Mouse (Mus musculus) lung, postnatal 4 days (tissue): Measurements from ENCODE around the gene Nt5c2.
A peak's percentile ranks its signal among the peaks of the same experiment; 100 is the strongest.

Source experiments
- DNase-seq, 2 experiments: peaks; one replicate each; pipeline ENCODE4 v3.0.0; 2021

The Nt5c2 gene

DNA sequence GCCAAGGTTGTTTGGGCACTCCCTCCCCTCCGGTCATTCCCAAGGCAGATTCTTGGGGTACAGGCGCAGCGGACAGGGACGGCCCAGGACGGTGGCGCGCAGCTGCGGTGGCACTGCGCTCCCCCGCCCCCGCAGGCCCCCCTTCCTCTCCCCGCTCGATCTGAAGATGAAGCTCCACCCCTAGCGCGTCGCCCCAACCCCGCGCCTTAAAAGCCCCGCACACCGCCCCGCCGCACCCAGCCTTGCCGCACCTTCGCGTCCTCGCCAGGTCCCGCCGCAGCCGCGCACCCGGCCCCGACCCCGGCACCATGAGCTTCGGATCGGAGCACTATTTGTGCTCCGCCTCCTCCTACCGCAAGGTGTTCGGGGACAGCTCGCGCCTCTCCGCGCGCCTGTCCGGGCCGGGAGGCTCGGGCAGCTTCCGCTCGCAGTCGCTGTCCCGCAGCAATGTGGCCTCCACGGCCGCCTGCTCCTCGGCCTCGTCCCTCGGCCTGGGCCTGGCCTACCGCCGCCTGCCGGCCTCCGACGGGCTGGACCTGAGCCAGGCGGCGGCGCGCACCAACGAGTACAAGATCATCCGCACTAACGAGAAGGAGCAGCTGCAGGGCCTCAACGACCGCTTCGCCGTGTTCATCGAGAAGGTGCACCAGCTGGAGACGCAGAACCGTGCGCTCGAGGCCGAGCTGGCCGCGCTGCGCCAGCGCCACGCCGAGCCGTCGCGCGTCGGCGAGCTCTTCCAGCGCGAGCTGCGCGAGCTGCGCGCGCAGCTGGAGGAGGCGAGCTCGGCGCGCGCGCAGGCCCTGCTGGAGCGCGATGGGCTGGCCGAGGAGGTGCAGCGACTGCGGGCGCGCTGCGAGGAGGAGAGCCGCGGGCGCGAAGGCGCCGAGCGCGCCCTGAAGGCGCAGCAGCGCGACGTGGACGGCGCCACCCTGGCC, at the start of gene Nt5c2, which contains the start of gene Ina:
TSS of gene Nt5c2 (minus strand) at position 707 of the 935 bp plus-strand sequence.
TSS of gene Ina (plus strand) at position 252 of the 935 bp plus-strand sequence.
- peak; percentile 29 to 65 for DNase-seq

DNA sequence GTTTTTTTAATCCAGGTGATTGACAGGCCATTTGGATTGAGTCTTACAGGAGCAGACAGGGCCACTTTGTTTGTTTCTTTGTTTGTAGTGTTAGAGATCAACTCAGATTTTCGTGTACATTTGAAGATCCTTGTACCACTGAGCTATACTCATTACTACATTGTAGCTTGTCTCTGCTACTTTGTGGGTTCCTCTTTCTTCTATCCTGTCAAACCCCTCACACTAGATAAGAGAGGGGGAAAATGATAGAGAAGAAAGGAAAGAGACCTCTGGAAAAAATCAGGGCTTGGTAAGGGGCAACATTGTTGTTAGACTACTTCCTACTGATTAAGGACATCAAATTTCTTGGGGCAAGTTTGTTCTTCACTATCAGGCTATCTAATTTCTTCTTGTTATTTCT, 42.7 kb upstream of the Nt5c2 start:
- DNase-seq: no peak

DNA sequence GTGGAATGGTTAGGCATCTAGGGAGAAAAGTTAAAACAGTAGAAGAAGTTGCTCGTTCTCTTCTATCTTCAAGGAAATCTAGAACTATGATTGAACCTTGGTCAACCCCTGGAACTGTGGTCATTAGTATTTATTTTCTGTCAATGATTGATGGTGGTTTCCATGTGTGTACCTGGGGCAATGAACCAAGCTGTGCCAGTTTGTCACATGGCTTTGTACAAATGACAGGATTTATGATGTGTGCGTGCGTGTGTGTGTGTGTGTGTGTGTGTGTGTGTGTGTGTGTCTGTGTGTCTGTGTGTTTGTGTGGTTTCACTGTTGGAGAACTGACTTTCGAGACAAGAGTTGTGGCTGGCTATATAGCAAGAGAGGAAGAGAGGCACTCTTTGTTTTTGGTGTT, 38.5 kb upstream of the Nt5c2 start:
- no peak for DNase-seq

DNA sequence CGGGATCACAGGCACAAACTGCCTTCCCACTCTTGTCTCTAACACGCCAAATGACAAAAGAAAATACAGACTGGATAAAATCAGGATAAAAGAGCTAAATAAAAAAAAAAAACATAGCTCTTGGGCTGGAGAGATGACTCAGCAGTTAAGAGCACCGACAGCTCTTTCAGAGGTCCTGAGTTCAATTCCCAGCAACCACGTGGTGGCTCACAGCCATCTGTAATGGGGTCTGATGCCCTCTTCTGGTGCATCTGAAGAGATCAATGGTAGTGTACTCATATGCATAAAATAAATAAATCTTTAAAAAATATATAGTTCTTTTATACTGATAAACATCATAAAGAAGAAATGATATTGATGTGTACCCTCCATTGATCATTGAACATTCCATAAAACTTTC, 38.0 kb upstream of the Nt5c2 start:
- no peak for DNase-seq

DNA sequence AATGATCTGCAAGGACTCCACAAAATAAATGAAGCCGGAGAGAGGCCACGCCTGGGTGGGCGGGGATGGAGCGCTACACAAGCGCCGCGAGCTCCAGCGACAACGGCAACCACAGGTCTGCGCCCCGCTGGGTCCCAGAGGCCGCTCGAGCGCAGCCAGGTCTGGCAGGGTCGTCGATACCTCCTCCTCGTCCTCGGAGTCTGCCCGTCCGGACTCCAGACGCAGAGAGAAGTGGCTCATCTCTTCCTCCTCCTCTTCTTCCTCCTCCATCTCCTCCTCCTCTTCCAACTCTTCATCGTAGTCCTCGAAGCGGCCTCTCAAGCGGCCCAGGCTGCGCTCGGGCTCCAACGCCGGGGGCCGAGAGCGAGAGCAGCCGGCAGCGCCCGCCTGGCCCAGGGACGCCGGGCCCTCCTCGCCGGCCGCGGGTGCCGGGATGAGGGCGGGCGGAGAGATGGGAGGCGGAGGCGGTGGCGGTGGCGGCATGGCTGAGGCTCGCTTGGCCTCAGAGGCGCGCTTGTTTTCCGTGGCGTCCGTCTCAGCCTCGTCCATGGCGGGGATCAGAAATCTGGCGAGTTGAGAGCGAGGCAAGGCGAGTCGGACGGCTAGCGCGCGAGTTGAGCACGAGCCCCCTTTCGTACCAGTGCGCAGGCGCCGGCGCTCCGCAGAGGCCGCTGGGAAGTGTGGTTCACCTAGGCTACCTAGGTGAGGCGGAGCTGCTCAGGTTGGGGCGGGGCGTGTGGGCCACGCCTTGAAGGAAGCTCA, 35.5 kb upstream of the Nt5c2 start, which contains the start of gene Pcgf6:
TSS of gene Pcgf6 (minus strand) at position 636 of the 762 bp plus-strand sequence.
- peak; percentile 79 to 82 for DNase-seq

DNA sequence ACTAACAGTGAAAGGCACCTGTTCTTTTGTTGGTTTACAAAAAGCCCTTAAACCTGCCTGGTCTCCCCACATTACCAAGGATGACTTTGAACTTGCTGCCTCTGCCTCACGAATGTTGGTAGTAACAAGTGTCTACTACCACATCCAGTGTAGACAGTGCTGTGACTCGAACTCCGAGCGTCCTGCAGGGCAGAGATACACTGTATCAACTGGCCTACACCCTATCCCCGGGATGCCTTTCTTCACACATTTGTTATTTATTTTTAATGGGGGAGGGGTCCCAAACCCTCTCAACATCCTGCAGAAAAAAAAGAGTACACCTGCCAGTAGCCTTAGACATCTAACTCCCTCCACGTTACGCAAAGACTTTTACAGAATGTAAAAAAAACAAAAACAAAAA, 34.9 kb upstream of the Nt5c2 start:
- no peak for DNase-seq

DNA sequence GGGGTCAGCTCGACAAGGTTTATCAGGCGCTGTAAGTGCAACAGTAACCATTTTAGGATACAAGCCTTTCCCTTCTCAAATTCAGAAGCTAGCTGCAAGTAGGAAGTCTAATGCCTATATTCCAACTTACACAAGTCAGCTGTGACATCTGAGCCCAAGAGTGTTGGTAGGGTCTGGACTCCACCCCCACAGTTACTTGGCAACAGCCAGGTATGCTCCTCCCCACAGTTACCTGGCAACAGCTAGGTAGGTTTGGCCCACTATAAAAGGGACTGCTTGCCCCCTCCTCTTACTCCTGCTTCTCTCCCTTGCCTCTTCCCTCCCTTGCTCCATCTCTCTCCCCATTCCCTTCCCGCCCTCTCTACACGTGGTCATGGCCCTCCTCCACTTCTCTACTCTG, 34.1 kb upstream of the Nt5c2 start:
- no peak for DNase-seq

DNA sequence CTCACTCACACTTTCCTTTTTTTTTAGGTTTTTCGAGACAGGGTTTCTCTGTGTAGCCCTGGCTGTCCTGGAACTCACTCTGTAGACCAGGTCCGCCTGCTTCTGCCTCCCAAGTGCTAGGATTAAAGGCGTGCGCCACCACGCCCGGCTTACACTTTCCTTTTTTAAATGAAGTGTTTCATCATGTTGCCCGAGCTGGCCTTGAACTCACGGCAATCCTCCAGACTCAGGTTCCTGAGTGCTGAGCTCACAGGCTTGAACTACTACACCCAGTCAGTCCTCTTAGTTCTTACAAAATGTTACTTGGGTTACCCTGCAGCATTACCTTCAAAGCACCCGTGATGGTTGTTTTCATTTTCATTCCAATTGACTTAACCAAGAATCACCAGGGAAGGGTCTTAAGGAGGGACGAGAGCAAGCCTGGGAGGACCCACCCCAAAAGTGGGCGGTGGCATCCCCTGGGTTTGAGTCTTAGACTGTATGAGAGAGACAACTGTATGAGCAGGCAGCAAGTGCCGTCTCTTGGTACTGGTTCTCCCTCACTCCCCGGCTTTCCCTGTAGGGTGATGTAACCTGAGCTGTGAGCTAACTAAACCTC, 32.4 kb upstream of the Nt5c2 start:
- no peak for DNase-seq

DNA sequence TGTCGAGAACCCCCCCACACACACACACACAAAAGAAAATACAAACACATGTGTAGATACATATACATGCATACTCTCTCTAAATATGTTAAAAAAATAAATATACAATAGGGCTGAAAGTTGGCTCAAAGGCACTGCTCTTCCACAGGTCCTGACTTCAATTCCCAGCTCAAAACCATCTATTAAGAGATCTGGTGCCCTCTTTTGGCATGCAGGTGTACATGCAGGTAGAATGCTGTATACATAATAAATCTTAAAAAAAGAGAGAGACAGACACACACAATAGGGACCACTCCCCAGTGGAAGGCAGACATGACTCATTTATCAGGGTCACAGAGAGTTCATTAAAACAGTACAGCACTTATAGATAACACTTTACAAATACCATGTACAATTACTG, 31.4 kb upstream of the Nt5c2 start:
- DNase-seq: no peak

DNA sequence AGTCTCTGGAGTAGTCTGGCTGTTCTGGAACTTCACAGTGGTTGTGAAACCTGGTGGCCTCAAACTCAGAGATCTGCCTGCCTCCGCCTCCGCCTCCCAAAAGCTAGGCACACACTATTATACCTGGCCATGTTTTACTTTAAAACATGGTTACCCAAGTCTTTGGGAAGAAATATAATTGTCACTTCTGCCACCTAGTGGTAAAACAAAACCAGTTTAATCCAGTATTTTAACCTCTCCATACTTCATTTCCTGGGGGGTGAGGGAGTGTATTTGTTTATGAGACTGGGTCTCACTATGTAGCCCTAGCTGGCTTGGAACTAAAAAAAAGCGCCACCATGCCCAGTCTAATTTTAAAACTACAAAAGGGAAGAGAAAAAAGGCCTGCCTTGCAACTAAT, 28.7 kb upstream of the Nt5c2 start:
- DNase-seq: no peak

DNA sequence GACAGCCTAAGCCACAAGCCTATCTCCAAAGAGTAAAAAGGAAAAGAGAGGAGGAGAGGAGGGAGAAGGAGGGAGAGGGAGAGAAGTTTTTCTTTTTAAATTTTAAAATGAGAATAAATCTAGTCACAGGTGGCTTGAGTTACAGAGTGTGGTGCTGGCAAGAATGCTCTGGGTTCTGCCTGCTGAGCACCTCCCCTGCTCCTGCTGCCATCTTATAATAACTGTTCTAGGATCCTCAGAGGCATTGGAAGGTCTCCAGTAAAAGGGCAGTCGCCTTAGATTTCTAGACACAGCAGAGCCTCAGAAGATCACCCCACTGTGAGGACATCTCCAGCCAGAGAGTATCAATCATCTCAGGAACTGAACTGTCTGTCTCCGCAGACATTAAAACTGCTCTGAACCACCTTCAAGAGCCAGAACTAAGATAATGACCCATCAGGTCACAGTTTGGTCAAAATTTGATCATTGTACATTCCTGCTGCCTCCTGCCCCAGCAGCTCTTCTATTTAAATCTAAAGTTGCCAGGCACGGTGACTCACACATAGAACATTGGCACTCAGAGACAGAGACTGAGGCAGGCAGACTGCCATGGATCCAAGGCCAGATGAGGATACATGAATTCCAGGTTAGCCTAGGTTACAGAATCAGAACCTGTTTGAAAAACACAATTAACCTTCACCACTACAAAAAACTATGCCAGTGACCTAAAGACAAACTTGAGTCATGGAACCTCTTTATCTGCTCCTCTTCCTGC, 25.9 kb upstream of the Nt5c2 start:
- DNase-seq: no peak

DNA sequence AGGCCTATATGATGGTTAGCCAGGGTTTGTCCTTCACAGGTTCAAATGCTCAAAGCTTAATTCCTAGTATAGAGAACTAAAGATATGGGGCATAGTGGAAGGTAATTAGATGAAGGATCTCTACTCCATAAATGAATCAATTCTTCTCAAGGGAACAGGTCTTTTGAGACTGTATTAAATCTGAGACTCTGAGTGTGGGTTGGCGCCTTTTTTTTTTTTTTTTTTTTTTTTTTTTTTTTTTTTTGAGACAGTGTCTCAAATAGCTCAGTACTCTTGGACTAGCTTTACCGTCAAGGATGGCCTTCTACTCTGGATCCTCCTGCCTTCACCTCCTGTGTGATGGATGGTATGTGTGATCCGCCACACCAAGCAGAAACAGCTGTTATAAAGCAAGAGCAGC, 21.6 kb upstream of the Nt5c2 start:
- no peak for DNase-seq

DNA sequence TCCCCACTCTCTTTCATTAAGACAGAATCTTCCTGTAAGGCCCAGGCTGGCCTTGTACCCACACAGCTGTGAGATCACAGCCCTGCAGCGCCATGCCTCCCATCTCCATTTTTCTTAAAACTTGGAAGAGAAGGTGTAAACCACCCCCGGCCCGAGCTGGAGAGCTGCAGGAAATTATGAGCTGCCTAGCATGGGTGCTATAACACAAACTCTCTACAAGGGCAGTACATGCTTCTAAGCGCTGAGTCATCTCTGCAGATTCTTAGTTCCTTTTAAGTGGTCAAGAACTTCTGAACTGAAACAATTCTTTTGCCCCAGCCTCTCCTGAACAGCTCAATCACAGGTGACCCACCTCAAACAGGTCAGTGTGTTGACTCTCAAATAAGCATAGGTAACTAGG, 20.0 kb upstream of the Nt5c2 start:
- DNase-seq: no peak

DNA sequence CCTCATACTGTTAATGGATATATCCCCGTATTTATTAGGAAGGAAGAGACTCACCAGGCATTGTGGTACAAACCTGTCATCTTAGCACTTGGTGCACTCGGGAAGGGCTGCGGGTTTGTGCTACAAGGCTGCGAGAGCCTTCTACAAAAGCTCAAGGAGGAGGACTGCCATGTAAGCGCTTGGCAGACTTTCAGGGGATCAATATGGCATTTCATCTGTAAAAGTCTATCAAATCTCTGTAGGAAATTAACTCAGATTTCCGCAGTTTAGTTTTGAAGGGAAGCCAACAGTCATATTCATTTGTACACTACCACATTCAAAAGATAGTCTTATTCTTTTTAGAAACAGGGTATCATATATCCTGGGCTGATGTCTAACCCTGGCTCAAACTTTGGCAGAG, 16.8 kb upstream of the Nt5c2 start:
- no peak for DNase-seq

DNA sequence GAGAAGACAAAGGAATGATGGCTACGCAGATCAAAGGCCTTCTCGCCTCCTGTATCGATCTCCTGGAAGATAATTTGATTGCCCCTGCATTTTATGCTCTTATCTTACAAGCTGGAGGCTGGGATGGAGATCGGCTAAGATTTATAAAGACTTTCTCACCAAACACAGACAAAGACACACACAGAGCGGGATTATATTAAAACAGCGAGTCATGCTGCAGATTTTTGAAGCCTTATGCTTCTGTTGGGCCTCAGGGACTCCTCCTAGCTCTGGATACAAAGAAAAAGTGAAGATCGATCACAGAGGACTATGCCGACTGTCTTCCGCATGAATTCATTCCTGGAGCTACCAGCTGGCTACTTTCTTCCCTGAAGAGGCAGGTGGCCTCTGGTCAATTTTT, 14.8 kb upstream of the Nt5c2 start:
- DNase-seq: no peak

DNA sequence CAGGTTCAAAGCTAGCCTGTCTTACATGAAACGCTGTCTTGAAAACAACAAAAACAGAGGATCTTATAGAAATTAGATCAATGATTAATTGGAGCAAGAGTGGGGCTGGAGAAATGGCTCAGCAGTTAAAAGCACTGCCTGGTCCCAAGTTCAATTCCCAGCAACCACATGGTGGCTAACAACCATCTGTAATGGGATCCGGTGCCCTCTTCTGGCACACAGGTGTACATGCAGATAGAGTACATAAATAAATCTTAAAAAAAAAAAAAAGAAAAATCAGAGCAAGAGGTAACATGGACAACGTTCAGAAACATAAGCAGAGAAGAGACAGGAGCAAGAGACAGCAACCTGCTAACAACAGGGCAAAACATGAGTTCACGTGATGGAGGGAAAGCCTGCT, 11.6 kb upstream of the Nt5c2 start:
- DNase-seq: no peak

DNA sequence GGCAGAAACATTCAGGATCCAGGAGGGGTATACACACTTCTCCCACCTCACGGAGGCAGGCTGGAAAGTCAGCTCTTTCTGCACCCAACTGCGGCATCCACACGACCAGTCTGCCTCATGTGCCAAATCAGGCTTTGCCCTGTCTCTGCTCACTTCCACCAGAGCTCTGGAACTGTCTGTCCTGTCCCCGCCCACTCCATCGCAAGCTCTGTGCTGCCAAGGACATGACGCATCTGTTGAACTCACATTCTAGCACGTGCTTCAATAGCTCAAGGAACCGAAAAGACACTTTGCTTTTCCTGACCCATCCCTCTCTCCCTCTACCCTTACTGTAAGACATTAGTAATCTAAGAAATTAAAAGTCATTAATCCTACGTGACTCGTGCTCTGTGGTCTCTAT, 10.0 kb upstream of the Nt5c2 start:
- DNase-seq: peak; percentile 21 to 55

DNA sequence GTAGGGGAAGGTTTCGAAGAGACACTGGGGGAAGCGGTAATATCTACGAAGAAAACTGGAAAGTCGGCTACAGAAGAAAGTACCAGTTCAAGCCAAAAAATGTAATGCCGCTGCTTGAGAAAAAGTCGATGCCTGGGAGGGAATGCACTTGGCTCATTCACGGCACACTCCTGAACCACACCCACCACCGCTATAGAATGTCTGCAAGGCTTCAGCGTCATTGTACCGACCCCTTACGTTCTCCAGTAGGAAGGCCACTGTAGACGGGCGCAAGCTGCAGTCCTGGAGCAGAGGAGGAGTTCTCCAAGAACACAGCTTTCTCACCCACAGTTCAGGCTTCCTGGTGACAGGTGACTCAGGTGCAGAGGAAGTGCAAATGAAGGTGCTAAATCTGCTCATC, 8.6 kb upstream of the Nt5c2 start:
- DNase-seq: no peak

DNA sequence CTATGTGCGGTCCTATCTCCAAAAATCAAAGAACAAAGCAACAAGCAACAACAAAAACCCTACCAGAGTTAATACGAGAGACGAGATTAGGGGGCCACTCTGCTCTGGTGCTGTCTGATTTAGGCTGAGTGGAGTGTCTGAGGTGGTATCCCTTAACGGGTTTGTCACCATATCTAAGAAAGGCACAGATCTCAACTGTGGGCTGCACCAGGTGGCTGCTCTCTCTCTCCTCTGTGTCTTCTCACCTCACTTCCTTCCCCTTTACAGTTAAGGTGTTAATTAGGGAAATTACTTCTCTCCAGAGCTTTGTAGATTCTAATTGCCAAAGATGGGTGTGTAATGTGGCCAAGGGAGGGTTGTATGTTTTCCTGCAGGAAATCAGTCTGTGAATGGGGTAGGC, 7.8 kb upstream of the Nt5c2 start:
- no peak for DNase-seq

DNA sequence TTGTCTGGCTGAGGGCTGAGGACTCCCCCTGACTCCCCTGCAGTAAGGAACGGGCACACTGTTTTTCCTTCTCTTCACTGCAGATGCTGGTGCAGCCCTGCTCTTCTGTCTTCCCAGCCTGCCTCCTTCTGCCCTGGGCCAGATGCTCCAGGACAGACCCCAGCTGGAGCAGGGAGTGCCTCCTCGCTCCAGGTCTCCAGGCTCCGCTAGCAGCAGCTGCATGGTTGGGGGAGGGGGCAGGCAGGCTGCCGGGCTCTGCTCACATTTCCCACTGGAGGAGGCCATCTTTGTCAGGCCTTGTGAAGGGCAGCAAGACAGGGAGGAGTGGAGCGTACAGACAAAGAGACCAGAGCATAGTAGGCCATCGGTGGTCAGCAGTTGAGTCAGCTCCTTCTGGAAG, 4.4 kb upstream of the Nt5c2 start:
- DNase-seq: no peak

DNA sequence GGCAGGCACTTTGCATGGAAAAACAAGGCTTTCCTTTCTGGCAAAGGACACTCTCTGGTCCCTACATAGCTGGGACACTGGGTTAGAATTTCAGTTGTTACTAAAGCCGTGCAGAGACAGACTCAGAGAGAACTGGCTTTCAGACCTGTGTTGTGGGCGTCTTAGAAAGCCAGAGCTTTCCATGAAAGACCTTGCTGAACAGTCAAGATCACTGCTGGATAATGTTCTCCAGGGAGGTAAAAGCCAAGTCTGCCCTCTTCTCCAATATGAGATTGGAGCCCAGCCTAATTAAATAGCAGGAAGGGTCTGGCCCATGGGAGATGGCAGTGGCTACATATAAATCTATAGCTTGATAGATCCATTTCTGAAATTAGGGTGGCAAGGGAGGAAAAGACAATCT, 3.4 kb upstream of the Nt5c2 start:
- no peak for DNase-seq

DNA sequence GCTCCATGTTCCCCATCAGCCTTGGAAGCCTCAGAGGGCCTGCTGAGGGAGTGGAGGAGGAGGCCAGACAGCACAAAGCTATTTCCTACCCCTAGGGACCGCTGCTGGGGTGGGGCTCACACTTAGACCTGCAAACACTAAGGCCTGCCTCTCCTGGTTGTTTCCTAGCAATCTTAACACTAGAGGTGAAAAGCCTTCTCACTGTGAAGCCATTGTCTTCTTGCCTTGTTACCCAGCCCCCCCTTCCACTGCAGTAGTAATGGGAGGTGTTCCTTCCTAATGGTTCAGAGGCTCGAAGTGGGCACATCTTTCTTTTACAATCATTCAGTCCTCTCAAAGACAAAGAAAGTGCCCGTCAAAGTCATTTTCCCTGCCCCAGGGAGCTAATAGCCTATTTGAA, 2.9 kb upstream of the Nt5c2 start:
- no peak for DNase-seq

DNA sequence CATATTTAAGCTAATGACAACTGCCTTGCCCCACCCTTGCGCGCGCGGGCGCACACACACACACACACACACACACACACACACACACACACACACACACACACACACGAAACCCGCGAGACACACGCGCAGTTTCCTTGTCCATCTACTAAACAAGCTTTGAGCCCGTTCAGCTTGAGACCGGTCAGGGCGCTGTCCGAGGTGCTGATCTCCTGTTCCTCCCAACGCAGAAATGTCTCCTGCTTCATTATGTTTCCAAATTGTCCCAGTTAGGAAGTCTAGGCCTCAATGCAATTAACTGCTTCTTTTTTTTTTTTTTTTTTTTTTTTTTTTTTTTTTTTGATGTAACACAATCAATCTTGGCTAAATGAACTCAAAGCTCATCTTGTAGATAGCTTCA, 1.5 kb upstream of the Nt5c2 start:
- peak; percentile 81 to 84 for DNase-seq
